Mouse (Mus musculus) gastrocnemius, adult 2 months (tissue): ENCODE results near the gene Fam3a. TPM values are rescaled to one million over a fixed set of nuclear protein-coding genes. Genes with fewer than 3 reads are reported as not detected.

Experiments used
- DNase-seq: peaks from one replicate; pipeline ENCODE4 v3.0.0; 2022
- H3K27ac ChIP-seq: fragments of 200-600 bp; 2 replicates; pipeline ENCODE4 v1.8.1; 2022; ENCODE audit warnings: mild to moderate bottlenecking
- H3K4me3 ChIP-seq: fragments of 200-600 bp; 2 replicates; pipeline ENCODE4 v1.8.1; 2022; ENCODE audit warnings: mild to moderate bottlenecking, moderate library complexity
- CTCF ChIP-seq: fragments of 200-600 bp; IDR thresholded peaks from 2 replicates; pipeline ENCODE4 v1.8.1; 2022; ENCODE audit warnings: antibody characterized with exemption, mild to moderate bottlenecking, moderate library complexity
- intact Hi-C: fragments of 180-260 bp; cut with DNase I; formaldehyde crosslinking; loops from one replicate; pipeline ENCODE4 v1.15.1; 2025
- long read RNA-seq, 2 experiments: library from polyadenylated mRNA; stranded (forward); transcript quantifications; one replicate each; pipeline ENCODE4 v2.0.0; 2021
- total RNA-seq, 2 experiments: library from RNA; stranded (reverse); gene quantifications; 2 replicates each; pipeline ENCODE4 v1.2.3; 2021

The Fam3a gene
- total RNA-seq = 10 to 100 TPM; 13.2 to 13.6 TPM
- long read RNA-seq, experiment 1, transcript Fam3a-206 (9 exons, 1,899 nt) = major isoform, 13 of 17 reads
- long read RNA-seq, experiment 1, partial matches to known transcripts = 0 of 17 reads
- long read RNA-seq, experiment 1, other reads (novel, unspliced or antisense) = 4 of 17 reads
- long read RNA-seq, experiment 2, transcript Fam3a-206 (9 exons, 1,899 nt) = major isoform, 15 of 22 reads
- long read RNA-seq, experiment 2, partial matches to known transcripts = 0 of 22 reads
- long read RNA-seq, experiment 2, other reads (novel, unspliced or antisense) = 6 of 22 reads

- Histone ChIP-seq H3K4me3 (peak within 1 kb of the TSS; percentile 79), H3K27ac (peak within 1 kb of the TSS; percentile 92)
- peak; percentile 59 for TF ChIP-seq CTCF
- peak; percentile 89 for DNase-seq
- intact Hi-C loops = loop anchor here (5.0 kb wide), 1 partner anchor 145 kb away; the partner anchor contains the start of gene Flna
These were observed at the start of gene Fam3a, which contains the start of gene Ikbkg for GRCm38 (mm10) chrX:74392535-74393443. Fam3a (minus strand) TSS chrX:74393272. Ikbkg (plus strand) TSS chrX:74393290.

DNA sequence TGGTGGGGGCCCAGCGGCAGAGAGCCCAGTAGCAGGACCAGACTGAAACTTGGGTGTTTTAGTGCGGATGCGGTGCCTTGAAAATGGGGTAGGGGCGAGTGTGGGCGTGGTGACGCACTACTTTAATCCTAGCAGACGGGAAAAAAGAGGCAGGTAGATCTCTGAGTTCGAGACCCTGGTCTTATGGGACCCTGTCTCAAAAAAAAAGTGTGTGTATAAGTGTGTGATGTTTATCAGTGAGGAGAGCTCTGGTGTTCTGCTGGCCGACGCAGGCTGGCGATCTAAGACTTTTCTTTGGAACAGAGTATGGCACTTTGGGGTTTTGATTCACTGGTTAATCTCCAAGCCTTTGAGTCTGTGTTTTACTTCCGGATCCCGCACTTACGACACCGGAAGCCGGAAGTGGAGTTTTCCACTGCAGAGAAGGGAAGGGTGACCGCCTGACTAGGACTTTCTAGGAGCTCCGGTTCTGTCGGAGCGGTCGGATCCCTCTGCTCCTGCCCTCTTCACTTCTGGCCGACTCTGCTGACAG is 36.3 kb upstream of the Fam3a start:
- H3K4me3 ChIP-seq = peak overlapping the region; percentile 76
- no peak for TF ChIP-seq CTCF
- H3K27ac ChIP-seq = peak overlapping the region; percentile 95
- DNase-seq = peak; percentile 79
- intact Hi-C loops = loop anchor here (5.0 kb wide), 1 partner anchor 182 kb away; the partner anchor contains the start of gene Flna

GRCm38 (mm10) chrX:74428826-74429276 is 35.8 kb upstream of the Fam3a start, which contains the start of gene G6pdx:
G6pdx (minus strand) TSS chrX:74429194.
- Histone ChIP-seq H3K27ac (peak within 1 kb of the TSS; percentile 95), H3K4me3 (peak within 1 kb of the TSS; percentile 76)
- peak; percentile 92 for DNase-seq
- intact Hi-C loops = loop anchor here (5.0 kb wide), 1 partner anchor 182 kb away; the partner anchor contains the start of gene Flna
- TF ChIP-seq CTCF = peak; percentile 36

GRCm38 (mm10) chrX:74428146-74428825 is 35.2 kb upstream of the Fam3a start:
- H3K27ac ChIP-seq = peak overlapping the region; percentile 95
- TF ChIP-seq CTCF = no peak

DNA sequence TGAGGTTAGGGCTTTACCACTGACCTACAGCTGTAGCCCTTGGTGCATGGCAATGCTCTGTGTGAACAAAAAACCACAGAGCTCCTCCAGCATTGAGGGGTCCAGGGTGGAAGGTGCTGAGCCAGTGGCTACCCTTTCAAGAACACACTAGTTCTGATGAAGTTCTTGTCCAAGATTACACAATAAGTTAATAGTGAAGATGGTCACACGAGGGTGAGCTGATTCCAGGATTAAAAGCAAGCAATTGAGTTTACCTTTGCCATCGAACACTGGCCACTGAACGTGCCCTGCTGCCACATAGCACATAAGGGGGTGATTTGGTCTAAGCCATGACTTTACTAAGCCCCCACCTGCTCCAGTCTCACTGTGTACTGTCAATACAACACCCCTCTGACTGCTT is 34.0 kb upstream of the Fam3a start:
- intact Hi-C loops = loop anchor here (5.0 kb wide), 1 partner anchor 180 kb away; the partner anchor contains the start of gene Flna
- DNase-seq = no peak
- Histone ChIP-seq H3K4me3 (no peak overlapping the region; the same call in 1 of the 2 replicates), H3K27ac (peak overlapping the region; percentile 43)
- no peak for TF ChIP-seq CTCF

More at GRCm38 (mm10) chrX:74428146-74428825, 35.2 kb upstream of the Fam3a start:
- no peak for DNase-seq
- intact Hi-C loops = loop anchor here (5.0 kb wide), 1 partner anchor 181 kb away; the partner anchor contains the start of gene Flna
- peak overlapping the region; percentile 76 for H3K4me3 ChIP-seq

DNA sequence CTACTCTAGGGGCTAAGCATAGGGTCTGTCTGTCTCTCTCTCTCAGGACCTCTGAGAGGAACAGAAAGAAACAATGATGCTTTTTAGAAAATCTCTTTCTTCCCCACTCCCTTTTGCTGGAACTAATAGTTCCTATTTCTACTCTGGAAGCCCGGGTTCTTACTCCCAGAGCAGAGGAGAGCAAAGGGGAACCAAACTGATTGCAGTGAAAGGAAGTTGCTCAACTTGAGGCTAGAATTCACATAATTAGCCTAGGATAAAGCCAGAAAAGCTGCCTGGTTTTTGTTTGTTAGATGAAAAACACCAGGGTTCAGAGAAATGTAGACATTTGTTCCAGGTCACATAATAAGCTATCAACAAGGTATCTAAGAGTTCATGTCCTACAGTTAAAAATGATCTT is 33.2 kb upstream of the Fam3a start:
- intact Hi-C loops = loop anchor here (5.0 kb wide), 1 partner anchor 179 kb away; the partner anchor contains the start of gene Flna
- TF ChIP-seq CTCF = no peak
- DNase-seq = no peak
- H3K4me3 ChIP-seq = no peak overlapping the region
- H3K27ac ChIP-seq = peak overlapping the region; percentile 59

GRCm38 (mm10) chrX:74425195-74425594 is 32.1 kb upstream of the Fam3a start:
- Histone ChIP-seq H3K4me3 (no peak overlapping the region), H3K27ac (peak overlapping the region; percentile 59)
- no peak for TF ChIP-seq CTCF
- intact Hi-C loops = loop anchor here (5.0 kb wide), 1 partner anchor 178 kb away; the partner anchor contains the start of gene Flna
- DNase-seq = peak; percentile 24

- no peak for TF ChIP-seq CTCF
- peak; percentile 39 for DNase-seq
- Histone ChIP-seq H3K27ac (peak overlapping the region; percentile 44), H3K4me3 (no peak overlapping the region)
- intact Hi-C loops = no loop called here
These were observed 31.4 kb upstream of the Fam3a start for GRCm38 (mm10) chrX:74424443-74424842.

GRCm38 (mm10) chrX:74413377-74413776 is 20.3 kb upstream of the Fam3a start:
- peak; percentile 94 for TF ChIP-seq CTCF
- intact Hi-C loops = loop anchor here (1.0 to 5.0 kb wide), 5 partner anchors 164 to 616 kb away; partner anchors contain the start of genes Flna, Hcfc1 and Irak1
- DNase-seq = peak; percentile 65
- Histone ChIP-seq H3K4me3 (no peak overlapping the region), H3K27ac (no peak overlapping the region)

GRCm38 (mm10) chrX:74408340-74408739 is 15.3 kb upstream of the Fam3a start:
- Histone ChIP-seq H3K4me3 (no peak overlapping the region), H3K27ac (no peak overlapping the region)
- intact Hi-C loops = no loop called here
- no peak for DNase-seq
- no peak for TF ChIP-seq CTCF

DNA sequence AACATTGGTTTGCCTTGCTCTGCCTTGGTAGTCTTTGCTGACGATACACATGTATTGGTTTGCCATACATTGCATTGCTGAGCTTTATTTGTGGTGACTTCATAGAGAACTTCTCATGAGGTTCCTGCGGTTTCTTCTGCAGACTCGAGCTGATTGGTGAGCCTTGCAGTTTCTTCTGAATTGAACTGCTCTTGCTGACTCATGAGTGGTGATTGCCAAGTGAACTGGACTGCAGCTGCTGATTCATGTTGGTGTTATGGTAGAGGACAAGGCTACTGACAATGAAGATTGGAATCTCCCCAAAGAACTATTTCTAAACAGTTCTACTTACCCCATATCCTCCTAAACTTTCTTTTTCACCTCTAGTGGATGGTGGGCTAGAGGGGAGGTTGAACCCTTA is 7.1 kb upstream of the Fam3a start:
- intact Hi-C loops = no loop called here
- no peak for TF ChIP-seq CTCF
- H3K4me3 ChIP-seq = no peak overlapping the region
- no peak for DNase-seq
- no peak overlapping the region for H3K27ac ChIP-seq
